Mouse (Mus musculus) heart, embryonic 16.5 days (tissue): ENCODE data around the gene Wwc1. TPM values are rescaled to one million over a fixed set of nuclear protein-coding genes. Genes with fewer than 3 reads are reported as not detected.
A peak's percentile ranks its signal among the peaks of the same experiment; 100 is the strongest.
"Not testable (repeated sequence)": the region's sequence is repeated elsewhere in the genome, so short reads cannot be mapped to it uniquely, and the experiment has no call there.

Experiments used
- ATAC-seq: fragments of 200-750 bp; cut with Nextera tagmentation; replicated peaks from 2 replicates; pipeline ENCODE4 v1.8.0; 2017; ENCODE audit warnings: moderate number of reproducible peaks; ENCODE audit not compliant: insufficient read depth, low FRiP score; ENCODE audit errors: extremely low read depth
- H3K27ac ChIP-seq: fragments of 300-500 bp; sonication (generic); 2 replicates; pipeline ENCODE4 v1.5.1; 2014; ENCODE audit warnings: mild to moderate bottlenecking, low read length, control low read depth, moderate library complexity
- H3K27me3 ChIP-seq: fragments of 300-500 bp; sonication (generic); 2 replicates; pipeline ENCODE4 v1.6.1; 2014; ENCODE audit warnings: low read length, mixed read lengths; ENCODE audit not compliant: control insufficient read depth, insufficient read depth
- H3K36me3 ChIP-seq: fragments of 300-500 bp; sonication (generic); 2 replicates; pipeline ENCODE4 v1.6.1; 2014; ENCODE audit not compliant: control insufficient read depth, insufficient read depth
- H3K4me1 ChIP-seq: fragments of 300-500 bp; sonication (generic); 2 replicates; pipeline ENCODE4 v1.6.1; 2014; ENCODE audit warnings: low read length, mixed read lengths; ENCODE audit not compliant: control insufficient read depth, insufficient read depth
- H3K4me2 ChIP-seq: fragments of 300-500 bp; sonication (generic); 2 replicates; pipeline ENCODE4 v1.6.1; 2014; ENCODE audit warnings: low read depth, mild to moderate bottlenecking, control low read depth, low read length
- H3K4me3 ChIP-seq: fragments of 300-500 bp; sonication (generic); 2 replicates; pipeline ENCODE4 v1.5.1; 2014; ENCODE audit warnings: mild to moderate bottlenecking, control low read depth, low read length
- H3K9ac ChIP-seq: fragments of 300-500 bp; sonication (generic); 2 replicates; pipeline ENCODE4 v1.6.1; 2014; ENCODE audit warnings: low read length, control low read depth
- H3K9me3 ChIP-seq: fragments of 300-500 bp; sonication (generic); replicated peaks from 2 replicates; pipeline ENCODE4 v1.6.1; 2016; ENCODE audit warnings: low read length; ENCODE audit not compliant: control insufficient read depth
- WGBS: fragments of 180-500 bp; shearing (Covaris S2); extraction: QIAGEN DNeasy Blood & Tissue Kit; methylation state at CpG from one replicate; pipeline ENCODE4 v1.1.7; 2014; 5-methylcytosine and 5-hydroxymethylcytosine counted together
- polyA plus RNA-seq: library from polyadenylated mRNA; unstranded; fragments of >200 nt; fragmentation: Nextera tagmentation; extraction: Ambion mirVana; gene quantifications from 2 replicates; pipeline ENCODE4 v1.2.1, GENCODE M21; 2015

The Wwc1 gene
- polyA plus RNA-seq, 1 experiment from 2014 or later = 0.77 TPM

GRCm38 (mm10) chr11:35816316-35816715, 164.0 kb downstream of the Wwc1 start:
- Histone ChIP-seq H3K4me1 (no peaks in the 10 kb centered on the region), H3K36me3 (peaks cover 63% of the 10 kb centered on the region), H3K27ac (no peak overlapping the region), H3K4me3 (no peak overlapping the region), H3K27me3 (no peaks in the 10 kb centered on the region), H3K9ac (no peak overlapping the region), H3K9me3 (no peaks in the 10 kb centered on the region), H3K4me2 (no peak overlapping the region)
- 85% methylated on average over 12 of the region's 12 CpGs for whole genome bisulfite sequencing
- ATAC-seq = no peak

DNA sequence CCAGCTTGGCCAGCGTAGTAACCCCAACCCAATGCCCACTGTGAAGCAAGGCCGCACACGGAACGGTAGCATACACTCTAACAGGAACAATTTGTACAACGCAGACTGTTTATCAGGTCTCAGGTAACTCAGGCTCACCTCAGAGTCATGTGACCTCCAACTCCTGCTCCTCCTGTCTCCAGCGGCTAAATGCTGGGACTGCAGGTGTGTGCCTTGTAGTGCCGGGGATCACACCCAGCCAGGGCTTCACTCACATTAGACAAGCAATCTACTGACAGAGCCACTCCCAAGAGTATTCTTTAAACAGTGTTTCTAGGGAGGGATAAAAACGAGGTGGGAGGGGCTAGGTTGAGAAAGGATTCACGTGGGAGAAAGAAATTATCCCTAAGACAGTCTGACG, 168.9 kb downstream of the Wwc1 start:
- no peaks in the 10 kb centered on the region for H3K9me3 ChIP-seq
- no peak overlapping the region for H3K4me2 ChIP-seq
- H3K4me3 ChIP-seq = no peak overlapping the region
- no peak for ATAC-seq
- no peaks in the 10 kb centered on the region for H3K4me1 ChIP-seq
- 87% methylated on average over 10 of the region's 10 CpGs for WGBS
- H3K27ac ChIP-seq = no peak overlapping the region
- H3K9ac ChIP-seq = no peak overlapping the region
- peaks cover 56% of the 10 kb centered on the region for H3K36me3 ChIP-seq
- H3K27me3 ChIP-seq = no peaks in the 10 kb centered on the region

DNA sequence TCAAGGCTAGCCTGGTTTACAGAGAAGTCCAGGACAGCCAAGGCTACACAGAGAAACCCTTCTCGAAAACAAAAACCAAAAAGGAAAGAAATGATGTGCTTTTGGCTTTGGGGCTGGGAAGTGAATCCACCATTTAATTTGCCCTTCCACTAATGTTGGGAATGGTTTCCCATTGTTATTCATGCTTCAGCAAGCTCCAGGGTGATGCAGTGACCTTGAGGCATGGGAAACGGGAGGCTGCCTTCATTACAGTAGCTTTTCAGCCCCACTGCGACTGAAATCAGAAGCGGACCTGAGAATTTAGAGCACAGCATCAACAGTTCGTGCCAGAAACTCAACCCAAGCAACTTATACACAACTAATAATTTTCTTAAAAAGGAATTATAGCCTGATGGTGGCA, 179.0 kb downstream of the Wwc1 start:
- WGBS = 79% methylated on average over 5 of the region's 5 CpGs
- H3K9ac ChIP-seq = no peak overlapping the region
- no peak overlapping the region for H3K4me2 ChIP-seq
- H3K36me3 ChIP-seq = no peaks in the 10 kb centered on the region
- no peak overlapping the region for H3K27ac ChIP-seq
- no peaks in the 10 kb centered on the region for H3K9me3 ChIP-seq
- H3K27me3 ChIP-seq = peaks cover 34% of the 10 kb centered on the region
- no peak for ATAC-seq
- H3K4me1 ChIP-seq = peaks cover 5% of the 10 kb centered on the region; the same call in 1 of the 2 replicates
- no peak overlapping the region for H3K4me3 ChIP-seq

DNA sequence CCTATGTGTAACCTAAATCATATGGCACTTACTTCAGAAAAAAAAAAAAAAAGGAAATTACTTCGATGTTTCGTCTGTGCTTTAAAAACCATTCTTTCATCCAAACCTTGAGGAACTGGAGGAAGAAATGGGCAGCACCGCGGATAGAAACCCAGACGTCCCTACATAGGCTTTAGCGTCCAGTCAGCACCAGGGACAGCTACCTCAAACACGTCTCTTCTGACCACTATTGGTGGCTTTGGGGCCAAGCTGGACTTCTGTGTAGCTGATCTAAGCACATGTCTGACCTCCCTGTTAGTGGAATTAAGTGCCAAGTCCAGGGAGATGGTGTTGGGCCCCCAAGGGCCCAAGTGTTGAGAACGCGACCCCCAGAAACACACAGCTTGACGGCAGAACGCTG, 181.5 kb downstream of the Wwc1 start, which contains the start of gene Fbll1:
TSS of gene Fbll1 (minus strand) at position 11 of the 400 bp plus-strand sequence.
- no peak within 1 kb of the TSS for H3K27ac ChIP-seq
- H3K9me3 ChIP-seq = no peaks in the 10 kb centered on the region
- peak within 1 kb of the TSS; percentile 53 for H3K4me2 ChIP-seq
- no peaks in the 10 kb centered on the region for H3K36me3 ChIP-seq
- ATAC-seq = no peak
- H3K9ac ChIP-seq = no peak within 1 kb of the TSS
- peak within 1 kb of the TSS; percentile 41 for H3K4me3 ChIP-seq
- WGBS = 18% methylated on average over 11 of the region's 11 CpGs
- H3K27me3 ChIP-seq = peaks cover 42% of the 10 kb centered on the region
- peaks cover 5% of the 10 kb centered on the region; the same call in 1 of the 2 replicates for H3K4me1 ChIP-seq

DNA sequence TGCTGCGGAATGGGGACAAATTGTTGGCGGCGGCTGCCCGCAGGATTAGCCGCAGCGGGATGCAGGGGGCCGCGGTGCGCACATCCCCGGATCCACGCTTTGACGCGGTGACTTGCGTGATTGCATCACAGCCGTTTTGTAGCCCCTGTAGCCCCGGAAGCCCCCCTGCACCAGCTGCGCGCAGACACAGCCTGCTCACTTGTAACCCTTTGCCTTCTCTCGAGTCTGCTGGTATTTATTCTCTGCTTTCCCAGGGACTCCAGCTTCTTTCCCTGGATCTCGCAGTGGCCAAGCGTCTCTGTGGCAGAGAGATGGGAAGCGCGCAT, 181.9 kb downstream of the Wwc1 start:
- WGBS = 4% methylated on average over 23 of the region's 23 CpGs
- Histone ChIP-seq H3K4me3 (peak overlapping the region; percentile 41), H3K27ac (no peak overlapping the region), H3K27me3 (peaks cover 42% of the 10 kb centered on the region), H3K4me2 (peak overlapping the region; percentile 53), H3K9me3 (no peaks in the 10 kb centered on the region), H3K4me1 (peaks cover 5% of the 10 kb centered on the region; the same call in 1 of the 2 replicates), H3K9ac (no peak overlapping the region), H3K36me3 (no peaks in the 10 kb centered on the region)
- no peak for ATAC-seq

DNA sequence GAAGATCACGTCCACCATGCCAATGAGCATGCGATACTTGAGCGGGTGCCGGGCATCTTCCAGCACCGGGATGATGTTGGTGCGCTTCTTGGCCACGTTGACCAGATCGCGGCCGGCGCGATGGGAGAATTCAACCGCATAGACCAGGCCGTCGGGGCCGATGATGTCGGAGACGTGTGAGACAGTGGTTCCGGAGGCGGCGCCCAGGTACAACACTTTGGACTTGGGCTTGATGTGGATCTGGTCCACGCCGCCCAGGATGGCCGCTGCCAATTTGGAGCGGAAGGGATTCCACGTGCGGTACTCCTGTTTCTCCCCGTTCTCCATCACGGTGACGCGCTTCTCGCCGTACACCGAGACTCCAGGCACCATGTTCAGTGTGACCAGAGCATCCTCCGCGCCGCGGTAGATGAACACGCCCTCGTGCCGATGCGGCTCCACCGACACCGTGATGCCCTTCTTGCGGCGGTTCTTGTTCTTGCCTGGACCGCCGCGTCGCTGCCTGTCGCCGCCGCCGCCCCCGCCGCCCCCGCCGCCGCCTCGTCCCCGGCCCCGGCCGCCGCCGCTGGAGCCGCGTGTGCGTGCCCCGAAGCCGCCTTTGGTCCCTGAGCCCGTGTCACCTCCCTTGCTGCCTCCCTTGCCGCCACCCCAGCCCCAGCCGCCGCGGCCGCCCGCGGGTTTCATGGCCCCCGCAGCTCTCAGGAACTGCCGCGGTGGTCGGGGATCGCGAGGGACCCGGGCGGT, 182.4 kb downstream of the Wwc1 start:
- ATAC-seq = no peak
- 5% methylated on average over 69 of the region's 86 CpGs for WGBS
- H3K36me3 ChIP-seq = no peaks in the 10 kb centered on the region

GRCm38 (mm10) chr11:35792800-35793199, 187.5 kb downstream of the Wwc1 start:
- not testable (repeated sequence) for H3K4me3 ChIP-seq, H3K9ac ChIP-seq, H3K36me3 ChIP-seq, H3K4me1 ChIP-seq, H3K9me3 ChIP-seq, ATAC-seq, H3K4me2 ChIP-seq, H3K27ac ChIP-seq
- WGBS = 73% methylated on average over 5 of the region's 5 CpGs
- peaks cover 23% of the 10 kb centered on the region for H3K27me3 ChIP-seq

More for the DNA sequence above, 182.4 kb downstream of the Wwc1 start:
- Histone ChIP-seq H3K9ac (no peak overlapping the region), H3K4me3 (peak overlapping the region; percentile 41), H3K9me3 (no peaks in the 10 kb centered on the region), H3K27me3 (peaks cover 42% of the 10 kb centered on the region), H3K4me1 (peaks cover 5% of the 10 kb centered on the region; the same call in 1 of the 2 replicates), H3K4me2 (peak overlapping the region; percentile 53), H3K27ac (no peak overlapping the region)

DNA sequence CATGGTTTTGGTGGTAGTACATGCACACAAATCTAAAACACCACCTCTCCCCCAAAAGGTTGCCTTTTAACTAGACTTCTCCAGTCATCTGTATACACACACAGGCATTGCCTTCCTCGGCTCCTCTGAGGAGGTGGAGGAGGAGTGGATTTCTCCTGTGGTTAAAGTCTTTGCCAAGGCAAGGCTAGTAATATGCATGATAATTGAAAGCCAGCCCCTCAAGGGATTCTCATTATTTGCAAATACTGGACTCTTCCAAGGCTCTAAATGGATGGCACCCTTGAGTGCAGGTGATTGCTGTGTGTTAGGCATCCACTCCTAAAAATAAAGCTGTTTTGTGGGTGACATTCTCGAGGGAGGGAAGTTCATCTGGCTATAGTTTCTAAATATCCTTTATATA, 191.9 kb downstream of the Wwc1 start:
- Histone ChIP-seq H3K9me3 (no peaks in the 10 kb centered on the region), H3K4me2 (no peak overlapping the region), H3K4me1 (no peaks in the 10 kb centered on the region), H3K9ac (no peak overlapping the region), H3K4me3 (no peak overlapping the region), H3K27me3 (no peaks in the 10 kb centered on the region), H3K27ac (no peak overlapping the region), H3K36me3 (peaks cover 21% of the 10 kb centered on the region)
- ATAC-seq = no peak
- 80% methylated on average over 2 of the region's 2 CpGs for WGBS
